Mouse (Mus musculus) lung, postnatal 0 days (tissue): ENCODE results near the gene Pm20d2.

Source experiments
- CTCF ChIP-seq: IDR thresholded peaks from 2 replicates; pipeline ENCODE4 v1.5.1; 2016; ENCODE audit warnings: antibody characterized with exemption, mild to moderate bottlenecking
- EP300 ChIP-seq: IDR thresholded peaks from 2 replicates; pipeline ENCODE4 v1.6.1; 2016; ENCODE audit warnings: antibody characterized with exemption, mild to moderate bottlenecking, control low read depth

GRCm38 (mm10) chr4:33204682-33205081 is 15.1 kb upstream of the Pm20d2 start:
- peak; percentile 80 for TF ChIP-seq CTCF
- TF ChIP-seq EP300 = no peak
